Mouse (Mus musculus): ENCODE measurements around the gene Rai2. TPM values are rescaled to one million over a fixed set of nuclear protein-coding genes. Genes with fewer than 3 reads are reported as not detected.

The Rai2 gene
- polyA plus RNA-seq, 1 experiment from 2014 or later: 5.0 TPM

DNA sequence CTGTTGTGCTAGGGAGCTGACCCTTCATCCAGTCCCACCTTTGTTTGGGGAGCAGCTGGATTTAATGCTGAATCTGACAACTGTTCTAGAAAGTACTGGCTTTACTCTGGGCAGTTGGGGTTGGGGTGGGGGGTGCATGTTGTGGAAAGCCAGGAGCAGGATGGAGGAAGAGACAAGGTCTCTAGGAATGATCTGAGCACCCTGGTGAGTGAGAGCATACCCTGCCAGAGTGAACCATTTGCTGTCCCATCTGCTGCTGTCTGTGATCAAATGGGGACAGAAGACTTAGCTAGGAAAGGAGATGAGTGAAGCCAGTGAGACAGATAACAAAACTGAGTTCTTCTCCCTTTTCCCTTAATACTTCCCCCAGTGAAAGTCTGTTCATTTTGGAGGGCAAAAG, 13.2 kb downstream of the Rai2 start:
- Histone ChIP-seq H3K4me2 (replicated peaks; ENCODE audit: low read depth, low read length) (no peak overlapping the region), H3K9ac (replicated peaks; ENCODE audit: low read length) (no peak overlapping the region), H3K27ac (ENCODE audit: low read length) (no peak overlapping the region), H3K9me3 (ENCODE audit: low read length) (no peaks in the 10 kb centered on the region), H3K4me3 (ENCODE audit: low read length) (no peak overlapping the region), H3K27me3 (ENCODE audit: insufficient read depth, low read length) (peaks cover 31% of the 10 kb centered on the region), H3K4me1 (ENCODE audit: insufficient read depth, low read length) (0 out of 2 replicates have a peak, but pooled peaks cover 3% of the 10 kb centered on the region), H3K36me3 (ENCODE audit: insufficient read depth, low read length) (no peaks in the 10 kb centered on the region)
- ATAC-seq (ENCODE audit: low FRiP score, low TSS enrichment): no peak

DNA sequence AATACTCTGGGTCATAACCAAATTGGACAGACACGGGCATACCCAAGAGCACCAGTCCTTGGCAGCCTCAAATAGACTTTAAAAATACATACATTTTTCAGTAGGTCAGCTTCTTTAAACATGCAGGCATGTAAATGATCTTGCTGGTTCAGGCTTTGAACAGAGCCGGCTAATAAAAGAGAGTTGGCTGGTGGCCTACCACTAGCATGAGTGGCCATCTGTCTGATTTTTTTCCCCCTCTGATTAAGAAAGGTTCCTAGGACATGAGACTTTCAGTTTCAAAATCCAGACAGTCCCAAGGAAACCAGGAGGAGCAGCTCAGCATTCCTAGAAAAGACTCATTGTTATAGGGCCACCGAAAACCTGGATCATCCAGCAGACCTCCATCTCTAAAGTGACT, 15.0 kb downstream of the Rai2 start:
- 93% methylated on average over 3 of the region's 3 CpGs for WGBS
- H3K27ac ChIP-seq (ENCODE audit: low read length): no peak overlapping the region
- no peak overlapping the region for H3K9ac ChIP-seq (replicated peaks; ENCODE audit: low read length)
- no peaks in the 10 kb centered on the region for H3K9me3 ChIP-seq (ENCODE audit: low read length)
- no peak overlapping the region for H3K4me3 ChIP-seq (ENCODE audit: low read length)
- H3K36me3 ChIP-seq (ENCODE audit: insufficient read depth, low read length): no peaks in the 10 kb centered on the region
- H3K4me1 ChIP-seq (ENCODE audit: insufficient read depth, low read length): 0 out of 2 replicates have a peak, but pooled peaks cover 4% of the 10 kb centered on the region
- H3K4me2 ChIP-seq (replicated peaks; ENCODE audit: low read depth, low read length): no peak overlapping the region
- H3K27me3 ChIP-seq (ENCODE audit: insufficient read depth, low read length): peaks cover 28% of the 10 kb centered on the region; the same call in 1 of the 2 replicates
- no peak for ATAC-seq (ENCODE audit: low FRiP score, low TSS enrichment)

DNA sequence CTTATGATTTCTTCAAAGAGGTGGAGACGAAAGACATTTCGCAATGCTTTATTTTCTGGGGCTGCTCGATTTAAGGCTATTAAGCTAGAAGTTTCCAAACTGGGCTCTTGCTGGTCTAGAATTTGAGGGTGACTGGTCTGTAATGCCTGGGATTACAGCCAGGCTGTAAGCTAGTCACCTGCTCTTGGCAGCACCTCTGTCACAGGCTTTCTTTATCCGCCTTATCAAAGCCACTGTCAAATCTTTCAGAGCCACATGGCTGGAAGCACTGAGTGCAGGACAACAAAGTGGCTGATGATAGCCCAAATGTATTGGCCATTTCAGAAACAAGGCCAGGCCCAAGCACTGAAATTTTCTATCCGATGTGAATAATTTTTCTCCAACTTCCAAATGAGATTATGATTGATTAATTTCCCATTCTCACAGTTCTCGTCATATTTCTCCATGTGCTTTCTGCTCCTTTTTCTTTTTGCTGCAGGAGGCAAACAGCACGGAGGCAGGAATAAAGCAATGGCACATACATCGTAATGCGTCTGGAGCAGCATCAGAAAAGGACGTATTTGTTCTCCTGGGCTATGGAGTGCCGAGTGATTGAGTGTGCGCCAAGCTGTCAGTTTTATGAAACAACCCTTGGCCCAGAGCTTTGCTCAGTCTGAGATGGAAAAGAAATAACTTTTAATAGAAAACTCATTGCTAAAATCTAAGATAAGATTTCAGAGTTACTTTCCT, 16.9 kb downstream of the Rai2 start:
- ATAC-seq (ENCODE audit: low FRiP score, low TSS enrichment): no peak
- Histone ChIP-seq H3K27ac (ENCODE audit: low read length) (no peak overlapping the region), H3K9ac (replicated peaks; ENCODE audit: low read length) (no peak overlapping the region), H3K36me3 (ENCODE audit: insufficient read depth, low read length) (no peaks in the 10 kb centered on the region), H3K4me3 (ENCODE audit: low read length) (no peak overlapping the region), H3K4me1 (ENCODE audit: insufficient read depth, low read length) (0 out of 2 replicates have a peak, but pooled peaks cover 4% of the 10 kb centered on the region), H3K9me3 (ENCODE audit: low read length) (no peaks in the 10 kb centered on the region), H3K4me2 (replicated peaks; ENCODE audit: low read depth, low read length) (no peak overlapping the region), H3K27me3 (ENCODE audit: insufficient read depth, low read length) (peaks cover 24% of the 10 kb centered on the region; the same call in 1 of the 2 replicates)
- 83% methylated on average over 12 of the region's 12 CpGs for WGBS

DNA sequence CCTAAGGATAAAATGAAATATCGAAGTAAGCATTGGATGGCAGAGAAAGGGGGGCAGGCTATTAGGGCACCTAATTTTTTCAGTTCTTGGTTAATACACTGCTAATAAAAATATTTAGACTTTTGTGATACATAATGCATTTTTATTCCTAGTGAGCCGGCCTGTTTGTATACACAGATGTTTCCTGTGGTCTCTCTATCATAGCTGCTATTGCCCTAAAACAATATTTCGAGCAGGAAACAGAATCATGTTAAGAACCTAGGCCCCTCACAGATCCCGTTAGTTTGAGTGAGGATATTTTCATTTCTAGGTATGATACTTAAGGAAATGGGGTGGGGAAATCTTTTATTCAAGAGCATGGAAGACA, 17.4 kb downstream of the Rai2 start:
- 80% methylated on average over 4 of the region's 4 CpGs for WGBS
- Histone ChIP-seq H3K4me2 (replicated peaks; ENCODE audit: low read depth, low read length) (no peak overlapping the region), H3K27ac (ENCODE audit: low read length) (no peak overlapping the region), H3K4me1 (ENCODE audit: insufficient read depth, low read length) (0 out of 2 replicates have a peak, but pooled peaks cover 4% of the 10 kb centered on the region), H3K27me3 (ENCODE audit: insufficient read depth, low read length) (peaks cover 24% of the 10 kb centered on the region; the same call in 1 of the 2 replicates), H3K36me3 (ENCODE audit: insufficient read depth, low read length) (no peaks in the 10 kb centered on the region), H3K9ac (replicated peaks; ENCODE audit: low read length) (no peak overlapping the region), H3K9me3 (ENCODE audit: low read length) (no peaks in the 10 kb centered on the region), H3K4me3 (ENCODE audit: low read length) (no peak overlapping the region)
- no peak for ATAC-seq (ENCODE audit: low FRiP score, low TSS enrichment)

DNA sequence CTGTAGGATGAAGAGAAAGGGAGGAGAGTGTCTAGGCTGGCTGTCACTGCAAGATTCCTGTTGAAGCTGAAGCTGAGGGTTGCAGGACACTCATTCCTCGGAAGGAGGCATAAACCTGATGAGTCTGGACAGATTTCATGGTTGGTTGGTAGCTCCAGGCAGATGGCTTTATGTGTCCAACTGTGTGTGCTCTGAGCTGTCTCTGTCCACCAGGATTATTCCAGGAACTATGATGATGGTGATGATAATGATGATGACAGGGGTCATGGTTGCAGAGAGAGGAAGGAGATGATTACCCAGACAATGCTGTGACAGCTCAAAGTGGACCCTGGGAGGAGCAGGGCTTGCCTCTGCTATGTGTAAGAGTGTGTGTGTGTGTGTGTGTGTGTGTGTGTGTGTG, 22.5 kb downstream of the Rai2 start:
- ATAC-seq (ENCODE audit: low FRiP score, low TSS enrichment): no peak
- H3K4me1 ChIP-seq (ENCODE audit: insufficient read depth, low read length): 0 out of 2 replicates have a peak, but pooled peaks cover 4% of the 10 kb centered on the region
- peaks cover 15% of the 10 kb centered on the region; the same call in 1 of the 2 replicates for H3K27me3 ChIP-seq (ENCODE audit: insufficient read depth, low read length)
- 45% methylated on average over 1 of the region's 1 CpGs for WGBS
- H3K27ac ChIP-seq (ENCODE audit: low read length): no peak overlapping the region
- no peak overlapping the region for H3K4me3 ChIP-seq (ENCODE audit: low read length)
- no peaks in the 10 kb centered on the region for H3K36me3 ChIP-seq (ENCODE audit: insufficient read depth, low read length)
- H3K4me2 ChIP-seq (replicated peaks; ENCODE audit: low read depth, low read length): no peak overlapping the region
- no peak overlapping the region for H3K9ac ChIP-seq (replicated peaks; ENCODE audit: low read length)
- H3K9me3 ChIP-seq (ENCODE audit: low read length): no peaks in the 10 kb centered on the region

DNA sequence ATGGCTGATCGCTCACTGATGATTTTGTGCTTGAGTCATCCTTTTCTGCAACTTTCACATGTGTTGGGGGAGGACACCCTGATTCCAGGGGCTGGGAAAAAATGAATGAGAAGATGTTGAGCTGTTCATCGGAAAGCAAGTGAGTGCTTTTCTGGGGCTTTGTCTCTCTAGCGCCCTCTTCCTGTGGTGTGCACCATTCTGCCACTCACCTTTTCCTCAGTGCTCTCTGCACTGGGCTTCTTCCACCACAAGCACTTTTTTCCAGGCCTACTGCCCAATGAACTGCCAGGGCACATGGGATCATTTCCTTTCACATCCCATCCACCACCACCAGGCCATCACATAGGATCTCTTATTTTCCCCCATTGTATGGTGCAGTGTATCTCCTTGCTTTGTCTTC, 26.2 kb downstream of the Rai2 start:
- Histone ChIP-seq H3K9me3 (ENCODE audit: low read length) (no peaks in the 10 kb centered on the region), H3K9ac (replicated peaks; ENCODE audit: low read length) (no peak overlapping the region), H3K27ac (ENCODE audit: low read length) (no peak overlapping the region), H3K27me3 (ENCODE audit: insufficient read depth, low read length) (peaks cover 7% of the 10 kb centered on the region; the same call in 1 of the 2 replicates), H3K4me1 (ENCODE audit: insufficient read depth, low read length) (no peaks in the 10 kb centered on the region), H3K4me2 (replicated peaks; ENCODE audit: low read depth, low read length) (no peak overlapping the region), H3K36me3 (ENCODE audit: insufficient read depth, low read length) (no peaks in the 10 kb centered on the region), H3K4me3 (ENCODE audit: low read length) (no peak overlapping the region)
- 65% methylated on average over 3 of the region's 3 CpGs for WGBS
- ATAC-seq (ENCODE audit: low FRiP score, low TSS enrichment): no peak

DNA sequence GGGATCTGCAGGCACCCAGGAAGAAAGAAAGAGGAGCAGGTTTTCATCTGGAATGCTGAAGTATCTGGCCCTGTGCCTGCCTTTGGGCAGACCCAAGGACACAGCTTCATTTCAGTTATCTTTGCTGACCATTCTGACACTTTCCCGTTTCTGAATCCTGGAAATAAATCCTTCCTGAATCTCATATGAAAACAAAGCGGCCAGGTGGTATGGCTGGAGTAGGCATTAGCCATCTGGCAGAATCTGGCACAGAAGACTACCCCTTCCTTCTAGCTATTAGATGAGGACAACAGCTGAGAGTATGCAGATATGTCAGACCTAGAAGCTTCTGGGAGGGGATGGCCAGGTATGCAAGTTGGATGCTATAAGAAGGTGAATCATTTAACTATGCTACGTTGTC, 28.4 kb downstream of the Rai2 start:
- no peaks in the 10 kb centered on the region for H3K36me3 ChIP-seq (ENCODE audit: insufficient read depth, low read length)
- WGBS: 79% methylated on average over 3 of the region's 3 CpGs
- no peaks in the 10 kb centered on the region for H3K4me1 ChIP-seq (ENCODE audit: insufficient read depth, low read length)
- H3K9ac ChIP-seq (replicated peaks; ENCODE audit: low read length): no peak overlapping the region
- H3K27ac ChIP-seq (ENCODE audit: low read length): no peak overlapping the region
- no peak overlapping the region for H3K4me3 ChIP-seq (ENCODE audit: low read length)
- peaks cover 19% of the 10 kb centered on the region; the same call in 1 of the 2 replicates for H3K27me3 ChIP-seq (ENCODE audit: insufficient read depth, low read length)
- H3K9me3 ChIP-seq (ENCODE audit: low read length): no peaks in the 10 kb centered on the region
- H3K4me2 ChIP-seq (replicated peaks; ENCODE audit: low read depth, low read length): no peak overlapping the region
- no peak for ATAC-seq (ENCODE audit: low FRiP score, low TSS enrichment)

DNA sequence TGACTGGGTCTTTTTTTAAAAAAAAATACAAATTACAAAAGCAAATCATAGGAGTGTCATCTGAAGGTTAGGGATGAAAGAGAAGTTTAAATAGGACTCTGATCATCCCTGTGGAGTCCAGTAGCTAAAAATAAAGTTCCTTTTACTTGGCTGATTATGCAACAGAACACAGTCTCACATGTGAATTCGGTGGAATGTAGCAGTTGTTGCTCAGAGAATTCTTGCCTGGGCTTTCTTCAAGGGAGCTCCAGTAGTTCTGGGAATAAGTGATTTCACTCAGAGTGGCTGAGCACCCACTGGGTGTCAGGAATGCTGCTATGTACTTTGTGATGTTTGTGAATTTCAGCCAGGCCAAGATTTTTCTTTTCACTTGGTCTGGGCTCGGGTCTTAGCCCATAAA, 30.5 kb downstream of the Rai2 start:
- Histone ChIP-seq H3K4me1 (ENCODE audit: insufficient read depth, low read length) (no peaks in the 10 kb centered on the region), H3K4me2 (replicated peaks; ENCODE audit: low read depth, low read length) (no peak overlapping the region), H3K36me3 (ENCODE audit: insufficient read depth, low read length) (no peaks in the 10 kb centered on the region), H3K9me3 (ENCODE audit: low read length) (no peaks in the 10 kb centered on the region), H3K27ac (ENCODE audit: low read length) (no peak overlapping the region), H3K9ac (replicated peaks; ENCODE audit: low read length) (no peak overlapping the region), H3K27me3 (ENCODE audit: insufficient read depth, low read length) (peaks cover 17% of the 10 kb centered on the region; the same call in 1 of the 2 replicates), H3K4me3 (ENCODE audit: low read length) (no peak overlapping the region)
- ATAC-seq (ENCODE audit: low FRiP score, low TSS enrichment): no peak
- WGBS: 70% methylated on average over 2 of the region's 2 CpGs

DNA sequence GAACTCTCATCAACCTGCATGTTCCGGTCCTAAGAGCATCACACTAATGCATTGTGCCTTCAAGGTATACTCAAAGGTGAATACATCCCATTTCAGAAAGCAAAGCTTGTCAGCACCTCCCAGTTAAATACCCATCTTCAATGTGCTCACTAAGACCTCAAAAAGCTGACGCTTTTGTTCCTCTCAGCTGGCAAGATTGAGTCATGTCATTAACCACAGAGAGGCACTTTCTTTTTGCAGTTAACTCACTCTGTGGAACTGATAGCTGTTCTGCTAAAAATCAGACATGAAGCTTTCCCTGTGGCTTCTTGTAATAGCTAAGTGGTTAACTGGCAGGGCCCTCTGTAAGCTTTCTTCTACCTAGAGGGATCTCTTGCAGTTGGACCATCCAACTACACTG, 36.6 kb downstream of the Rai2 start:
- H3K4me1 ChIP-seq (ENCODE audit: insufficient read depth, low read length): no peaks in the 10 kb centered on the region
- no peaks in the 10 kb centered on the region for H3K9me3 ChIP-seq (ENCODE audit: low read length)
- no peak overlapping the region for H3K9ac ChIP-seq (replicated peaks; ENCODE audit: low read length)
- H3K27ac ChIP-seq (ENCODE audit: low read length): no peak overlapping the region
- no peaks in the 10 kb centered on the region for H3K36me3 ChIP-seq (ENCODE audit: insufficient read depth, low read length)
- 81% methylated on average over 2 of the region's 2 CpGs for WGBS
- ATAC-seq (ENCODE audit: low FRiP score, low TSS enrichment): no peak
- peaks cover 23% of the 10 kb centered on the region; the same call in 1 of the 2 replicates for H3K27me3 ChIP-seq (ENCODE audit: insufficient read depth, low read length)
- no peak overlapping the region for H3K4me2 ChIP-seq (replicated peaks; ENCODE audit: low read depth, low read length)
- no peak overlapping the region for H3K4me3 ChIP-seq (ENCODE audit: low read length)

DNA sequence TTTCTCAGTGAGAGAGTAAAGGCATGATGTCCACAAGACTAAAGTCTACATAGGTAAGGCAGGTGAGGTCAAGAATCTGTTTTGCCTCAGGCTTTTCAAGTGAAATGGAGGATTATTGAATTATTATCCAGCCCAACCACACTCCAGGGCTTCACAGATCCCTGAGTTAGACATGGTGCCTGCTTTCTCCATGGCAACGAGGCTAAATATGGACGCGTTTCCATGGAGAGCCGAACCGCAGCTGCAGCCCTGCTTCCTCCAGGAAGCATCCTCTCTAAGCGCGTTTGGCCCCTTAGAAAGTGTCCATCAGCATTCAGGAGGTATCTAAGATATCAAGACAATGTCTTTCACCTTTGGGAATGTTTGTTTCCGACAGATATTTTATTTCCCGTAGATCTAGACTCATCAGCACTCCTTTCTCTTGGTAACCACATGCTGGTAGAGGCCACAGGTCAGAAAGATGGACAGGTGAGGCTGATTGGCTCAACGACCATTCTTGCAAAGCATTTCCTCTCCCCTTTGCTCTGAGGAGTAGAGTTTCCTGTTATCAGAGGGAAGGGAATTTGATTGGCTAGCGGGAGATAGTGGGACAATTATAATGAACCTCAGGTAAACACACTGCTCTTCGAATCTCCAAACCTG, 59.6 kb downstream of the Rai2 start:
- Histone ChIP-seq H3K9ac (replicated peaks; ENCODE audit: low read length) (no peak overlapping the region), H3K4me1 (ENCODE audit: insufficient read depth, low read length) (no peaks in the 10 kb centered on the region), H3K27me3 (ENCODE audit: insufficient read depth, low read length) (peaks cover 27% of the 10 kb centered on the region; the same call in 1 of the 2 replicates), H3K4me3 (ENCODE audit: low read length) (no peak overlapping the region), H3K9me3 (ENCODE audit: low read length) (no peaks in the 10 kb centered on the region), H3K36me3 (ENCODE audit: insufficient read depth, low read length) (no peaks in the 10 kb centered on the region), H3K27ac (ENCODE audit: low read length) (no peak overlapping the region), H3K4me2 (replicated peaks; ENCODE audit: low read depth, low read length) (no peak overlapping the region)
- 74% methylated on average over 12 of the region's 12 CpGs for WGBS
- ATAC-seq (ENCODE audit: low FRiP score, low TSS enrichment): no peak

Data from kidney, embryonic 16.5 days (tissue).